Mouse (Mus musculus) testis, postnatal 10 days (tissue): ENCODE data around the gene Foxn3.
A peak's percentile ranks its signal among the peaks of the same experiment; 100 is the strongest.

Experiments
- DNase-seq: peaks from one replicate; pipeline ENCODE4 v3.0.0; 2021; ENCODE audit warnings: low spot score

Foxn3 gene

DNA sequence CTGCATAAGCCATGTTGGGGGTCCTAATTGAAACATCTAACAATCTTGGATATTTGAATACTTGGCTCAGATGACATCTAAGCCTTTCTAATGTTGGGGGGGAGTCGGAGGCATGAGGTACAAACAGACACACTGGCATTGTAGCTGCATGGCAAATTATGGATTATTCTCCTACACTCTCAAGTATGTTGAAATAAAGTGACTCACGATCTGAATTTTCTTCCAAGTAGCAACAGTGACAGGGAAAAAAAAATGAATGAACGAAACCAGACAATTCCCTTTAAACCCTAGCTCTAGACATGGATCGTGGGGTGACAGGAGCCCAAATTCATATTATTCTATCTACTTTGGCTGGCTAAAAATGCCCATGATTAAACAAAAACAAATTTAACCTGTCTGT is 178.3 kb downstream of the Foxn3 start:
- DNase-seq, result no peak

DNA sequence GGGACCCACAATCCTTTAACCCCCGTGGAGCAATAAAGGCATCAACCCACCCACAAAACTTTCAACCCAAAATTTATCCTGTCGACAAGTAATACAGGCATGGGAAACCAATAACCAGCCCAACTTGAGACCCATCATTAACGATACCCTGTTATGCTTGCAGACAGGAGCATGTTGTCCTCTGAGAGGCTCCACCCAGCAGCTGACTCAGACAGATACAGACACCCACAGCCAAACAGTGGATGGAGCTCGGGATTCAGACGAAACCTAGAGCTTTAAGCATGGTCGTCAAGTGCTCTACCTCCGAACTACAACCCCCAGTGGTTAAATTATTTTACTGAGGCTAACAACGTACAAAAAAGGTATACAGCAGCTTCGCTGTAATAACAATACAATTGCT is 182.1 kb downstream of the Foxn3 start:
- DNase-seq, result no peak

DNA sequence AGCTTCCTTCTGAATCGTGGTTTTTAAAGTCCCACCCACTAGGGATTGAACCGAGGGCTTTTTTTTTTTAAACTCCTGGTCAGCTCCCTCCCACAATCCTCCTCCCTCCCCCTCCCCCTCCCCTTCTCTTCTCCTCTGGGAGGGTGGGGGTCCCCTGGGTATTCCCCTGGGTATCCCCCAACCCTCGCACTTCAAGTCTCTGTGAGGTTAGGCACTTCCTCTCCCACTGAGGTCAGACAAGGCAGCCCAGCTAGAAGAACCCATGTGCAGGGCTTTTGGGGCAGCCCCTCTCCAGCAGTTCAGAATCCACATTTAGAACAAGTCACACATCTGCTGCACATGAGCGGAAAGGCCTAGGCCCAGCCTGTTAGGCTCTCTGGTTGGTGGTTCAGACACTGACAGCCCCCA is 182.5 kb downstream of the Foxn3 start:
- DNase-seq, result no peak

DNA sequence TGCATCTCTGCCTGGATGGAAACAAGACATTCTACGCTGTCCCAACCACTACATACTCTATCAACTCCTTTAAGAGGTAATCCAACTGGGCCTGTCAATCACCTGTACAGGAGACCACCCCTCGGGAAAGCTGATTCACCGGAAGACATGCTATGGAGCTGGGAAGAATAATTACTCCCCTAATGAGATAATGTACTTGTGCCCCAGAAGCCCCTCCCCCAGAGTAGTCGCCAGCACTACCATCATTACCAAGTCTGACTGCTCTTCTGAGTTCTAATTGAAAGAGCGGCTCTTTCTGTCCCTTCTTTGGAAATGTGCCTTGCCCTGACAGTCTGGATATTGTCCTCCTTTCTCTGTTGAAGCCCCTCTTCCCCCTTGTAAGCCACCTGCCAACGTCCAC is 183.3 kb downstream of the Foxn3 start:
- DNase-seq, result no peak

DNA sequence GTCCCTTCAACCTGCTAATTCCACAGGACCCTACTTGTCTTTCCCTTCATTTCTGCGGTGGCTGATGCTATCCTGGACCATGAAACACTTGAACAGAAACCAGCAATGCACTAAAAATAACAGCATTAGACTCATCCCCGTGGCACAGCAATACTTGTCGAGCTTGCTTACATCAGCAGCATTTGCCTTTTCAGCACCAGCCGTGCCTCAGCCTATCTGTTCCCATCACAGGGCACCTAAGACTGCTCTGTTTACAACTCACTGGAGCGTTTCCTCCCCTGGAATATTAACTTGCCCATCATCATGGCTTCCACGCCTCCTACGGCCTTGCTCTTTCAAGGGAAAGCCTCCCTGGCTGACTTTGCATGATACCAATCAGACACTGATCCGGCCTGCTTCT is 185.1 kb downstream of the Foxn3 start:
- DNase-seq, result no peak

DNA sequence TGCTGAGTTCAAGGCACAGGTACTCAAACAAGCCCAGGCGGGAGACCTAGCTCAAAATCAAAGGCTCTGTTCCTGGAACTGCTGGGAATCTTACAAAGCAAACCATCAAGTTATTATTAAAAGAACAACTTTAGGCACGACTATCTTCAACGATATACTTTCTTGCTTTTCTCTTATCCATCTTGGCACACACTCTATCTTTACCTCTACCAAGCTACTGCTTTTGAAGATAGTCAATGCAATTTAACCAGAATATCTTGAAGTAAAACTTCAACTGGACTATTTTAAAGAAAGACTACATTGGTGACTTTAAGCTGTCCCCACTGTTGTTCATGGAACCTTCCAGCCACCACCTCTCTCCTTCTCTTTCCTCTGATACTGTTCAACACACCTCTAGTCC is 185.7 kb downstream of the Foxn3 start:
- no peak for DNase-seq

DNA sequence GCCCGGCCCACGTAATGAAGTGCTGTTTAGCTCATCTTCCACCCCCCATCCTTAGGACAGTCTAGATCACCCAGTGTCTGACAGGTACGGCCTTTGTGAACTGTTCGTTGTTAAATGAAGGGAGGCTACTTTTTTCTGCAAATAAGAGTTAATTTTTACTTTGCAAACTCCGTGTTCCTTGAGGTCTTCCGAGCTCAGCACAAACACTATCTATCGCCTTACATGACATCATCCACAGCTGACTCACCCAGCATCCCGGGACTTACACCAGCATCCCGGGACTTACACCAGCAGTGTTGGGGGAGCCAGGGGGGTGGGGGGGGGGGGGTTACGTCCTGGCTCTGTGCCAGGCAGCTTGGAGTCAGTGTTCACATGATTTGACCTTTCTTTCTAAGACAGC is 186.3 kb downstream of the Foxn3 start:
- DNase-seq, result no peak

DNA sequence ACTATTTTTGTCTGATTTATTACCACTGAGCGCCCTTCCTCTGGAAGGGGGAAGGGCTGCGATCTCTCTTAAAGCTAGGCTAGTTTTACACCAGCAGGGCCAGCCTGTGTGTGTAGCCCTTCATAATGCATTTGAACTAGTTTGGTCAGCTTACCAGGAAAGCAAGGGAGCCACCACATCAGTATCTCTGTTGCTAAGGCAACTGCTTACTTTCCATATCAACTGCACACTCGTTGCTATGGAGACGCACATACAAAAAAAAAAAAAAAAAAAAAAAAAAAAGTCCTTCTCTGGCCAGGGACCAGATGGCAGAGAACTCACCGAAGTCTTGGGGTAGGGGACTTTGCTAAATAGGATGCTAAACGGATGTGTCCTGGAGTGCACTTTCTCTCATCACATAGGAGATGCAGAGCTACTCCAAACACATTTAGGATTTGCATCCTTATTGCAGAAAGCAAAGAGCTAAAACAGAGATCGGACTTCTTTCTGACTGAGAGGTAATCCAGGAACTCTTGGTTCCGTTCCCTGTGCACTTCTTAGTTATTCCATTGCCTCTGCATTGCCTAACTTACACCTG is 187.4 kb downstream of the Foxn3 start:
- no peak for DNase-seq

DNA sequence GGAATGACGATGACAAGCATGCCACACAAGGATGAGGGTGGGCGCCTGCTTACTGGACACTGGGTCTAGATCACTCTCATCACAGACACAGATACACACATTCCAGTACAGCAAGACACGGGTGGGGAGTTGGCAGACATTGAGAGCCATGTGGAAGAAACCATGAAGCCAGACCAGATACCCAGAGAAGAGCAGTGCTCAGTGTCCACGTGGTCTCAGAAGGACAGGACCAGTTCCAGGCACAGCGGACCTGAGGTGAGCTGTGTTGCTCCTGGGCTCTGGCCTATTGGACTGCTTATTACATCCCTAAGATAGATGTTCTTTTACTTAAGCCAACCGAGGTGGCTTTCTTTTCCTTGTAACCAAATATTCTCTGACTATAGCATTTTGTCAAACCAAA is 188.0 kb downstream of the Foxn3 start:
- DNase-seq, result no peak

DNA sequence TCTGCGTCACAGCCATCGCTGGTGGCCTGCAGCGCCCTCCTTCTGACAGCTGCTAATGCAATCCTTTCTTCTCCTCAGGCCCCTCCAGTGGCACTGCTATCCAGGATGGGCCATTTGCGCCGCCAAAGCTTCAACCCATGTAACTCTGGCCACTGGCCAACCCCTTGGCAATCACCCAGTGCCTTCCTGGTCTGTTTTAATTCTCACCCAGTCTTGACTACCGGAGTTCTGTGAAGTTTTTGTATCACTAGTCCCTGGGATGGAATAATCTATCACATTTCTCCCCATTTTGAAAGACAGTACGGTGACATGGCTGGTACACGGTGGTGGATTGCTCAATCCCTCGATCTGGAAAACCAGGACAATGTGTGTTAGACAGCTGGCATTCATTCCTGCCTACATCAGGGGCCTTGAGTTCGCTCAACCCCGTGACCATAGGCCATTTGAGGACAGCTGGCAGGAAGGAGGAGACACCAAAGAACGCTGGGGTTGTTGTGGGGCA is 189.2 kb downstream of the Foxn3 start:
- DNase-seq, result peak; percentile 77

DNA sequence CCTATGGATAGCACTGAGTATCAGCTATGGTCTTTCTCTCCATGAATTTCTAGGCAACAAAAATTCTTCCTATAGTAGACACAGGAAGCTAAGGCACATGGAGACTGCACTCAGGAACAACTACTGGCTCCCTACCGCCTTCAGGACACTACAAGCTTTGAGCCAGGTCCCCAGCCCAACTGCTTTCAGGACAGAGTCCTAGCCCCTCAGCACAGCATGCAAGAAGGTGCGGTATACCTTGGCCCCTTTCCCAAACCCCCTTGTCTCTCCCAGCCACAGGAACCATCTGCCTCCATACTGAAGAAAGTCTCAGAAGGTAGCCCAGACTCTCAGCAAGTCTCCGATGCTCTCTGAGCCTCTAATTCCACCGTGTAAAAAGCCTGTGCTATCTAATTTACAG is 189.8 kb downstream of the Foxn3 start:
- no peak for DNase-seq

DNA sequence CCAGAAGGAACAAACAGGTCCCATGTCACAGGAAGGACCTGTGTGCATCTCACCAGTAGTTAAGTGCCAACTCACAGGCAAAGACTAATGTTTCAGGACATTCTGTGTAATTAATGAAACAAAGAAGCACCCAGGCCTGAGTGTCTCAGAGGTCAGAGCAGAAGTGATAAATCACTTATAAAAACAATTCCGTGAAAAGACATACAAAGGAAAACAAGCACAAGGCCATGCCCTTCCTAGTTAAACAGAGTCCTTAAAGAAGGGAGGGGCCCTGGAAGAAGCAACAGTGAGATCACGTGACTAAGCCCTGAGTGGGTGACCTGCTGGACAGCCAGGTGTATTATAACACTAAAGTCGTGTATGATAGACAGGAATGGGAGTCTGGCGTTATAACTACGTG is 191.9 kb downstream of the Foxn3 start:
- DNase-seq, result no peak

DNA sequence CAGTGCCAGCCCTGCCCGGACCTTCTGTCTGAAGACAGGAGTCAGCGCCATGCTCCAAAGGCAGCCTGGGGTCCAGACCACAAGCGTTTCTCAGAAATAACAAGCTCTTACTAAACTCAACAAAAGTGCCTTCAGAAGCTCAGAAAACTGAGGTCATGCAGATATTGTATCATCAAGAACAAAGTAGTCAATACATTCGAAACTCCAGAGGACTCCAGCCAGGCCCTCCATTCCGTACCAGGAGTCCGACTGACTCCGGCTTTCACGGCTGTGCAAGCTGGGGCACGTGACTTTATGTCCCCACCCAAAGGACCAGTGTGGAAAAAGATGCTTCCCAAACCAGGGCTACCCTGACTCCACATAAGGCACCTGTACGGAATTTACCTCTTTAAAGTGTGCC is 195.1 kb downstream of the Foxn3 start:
- DNase-seq, result no peak

DNA sequence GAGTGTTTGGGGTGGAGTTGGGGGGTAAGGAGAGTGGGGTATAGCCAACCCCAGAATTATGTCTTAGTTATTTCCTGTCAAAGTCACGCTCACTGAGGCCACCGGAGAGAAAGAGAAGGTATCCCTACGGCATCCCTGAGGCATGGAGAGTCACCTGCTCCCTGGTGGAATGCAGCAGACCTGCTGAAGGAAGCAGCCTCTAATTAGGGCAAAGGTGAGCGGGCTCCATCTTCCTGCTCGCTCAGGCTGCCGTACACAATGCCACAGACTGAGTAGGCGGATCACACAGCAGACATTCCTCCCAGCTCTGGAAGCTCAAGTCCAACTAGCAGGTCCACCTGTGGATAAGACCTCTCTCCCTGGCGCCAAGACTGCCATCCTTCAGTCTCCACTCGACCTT is 197.4 kb downstream of the Foxn3 start:
- DNase-seq, result no peak

DNA sequence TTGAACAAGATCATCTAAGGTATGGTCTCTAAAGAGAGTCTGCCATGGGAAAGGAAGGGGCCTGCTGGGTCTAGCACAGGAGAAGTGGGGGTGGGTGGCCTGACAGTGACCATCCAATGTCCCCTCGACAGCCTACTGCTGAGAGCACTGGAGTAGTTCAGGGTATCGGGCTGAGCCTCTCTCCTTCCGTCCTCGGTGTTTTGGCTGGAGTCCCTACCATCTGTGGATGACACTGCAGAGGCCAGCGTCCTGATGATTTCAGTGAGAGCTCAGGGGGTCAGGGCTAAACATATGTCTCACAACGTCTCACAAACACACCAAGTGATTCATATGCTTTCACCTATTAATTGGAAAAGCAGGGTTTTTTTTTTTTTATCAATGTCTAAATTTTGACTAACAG is 199.2 kb downstream of the Foxn3 start:
- DNase-seq, result peak; percentile 37

DNA sequence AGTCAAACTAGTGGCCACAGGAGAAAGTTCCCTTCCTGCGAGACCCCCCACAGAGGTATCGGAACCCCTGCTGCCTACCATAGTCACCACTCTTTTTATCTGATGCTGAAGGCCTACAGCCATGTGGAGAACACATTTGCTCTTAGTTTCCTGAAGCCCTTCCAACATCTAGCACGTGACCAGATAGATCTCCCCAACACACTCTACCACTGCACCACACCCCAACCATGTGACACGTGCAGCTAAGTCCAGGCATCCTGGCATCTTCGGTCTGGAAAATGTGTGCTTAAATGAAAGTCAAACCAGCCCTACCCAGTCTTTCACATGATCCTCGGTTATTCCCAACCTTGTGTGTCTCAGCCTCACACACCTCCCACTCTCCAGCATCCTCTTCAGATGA is 200.4 kb downstream of the Foxn3 start:
- no peak for DNase-seq

DNA sequence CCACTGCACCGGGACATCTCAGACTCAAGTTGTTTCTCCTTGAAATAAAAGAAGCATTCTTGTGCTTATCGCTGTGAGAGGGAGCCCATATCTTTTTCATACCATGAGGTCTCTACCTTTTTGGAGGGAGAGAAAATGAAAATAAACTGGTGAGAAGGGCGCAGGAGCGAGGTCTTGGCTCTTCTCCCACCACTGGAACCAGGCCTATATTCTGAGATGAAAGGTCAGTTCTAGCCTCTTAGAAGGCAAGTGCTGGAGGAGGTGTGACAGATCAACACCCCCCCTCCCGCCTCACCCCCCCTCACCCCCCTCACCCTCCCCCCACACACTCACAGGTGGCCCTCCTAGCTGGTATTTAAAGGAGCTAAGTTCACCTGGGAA is 201.6 kb downstream of the Foxn3 start:
- DNase-seq, result no peak

DNA sequence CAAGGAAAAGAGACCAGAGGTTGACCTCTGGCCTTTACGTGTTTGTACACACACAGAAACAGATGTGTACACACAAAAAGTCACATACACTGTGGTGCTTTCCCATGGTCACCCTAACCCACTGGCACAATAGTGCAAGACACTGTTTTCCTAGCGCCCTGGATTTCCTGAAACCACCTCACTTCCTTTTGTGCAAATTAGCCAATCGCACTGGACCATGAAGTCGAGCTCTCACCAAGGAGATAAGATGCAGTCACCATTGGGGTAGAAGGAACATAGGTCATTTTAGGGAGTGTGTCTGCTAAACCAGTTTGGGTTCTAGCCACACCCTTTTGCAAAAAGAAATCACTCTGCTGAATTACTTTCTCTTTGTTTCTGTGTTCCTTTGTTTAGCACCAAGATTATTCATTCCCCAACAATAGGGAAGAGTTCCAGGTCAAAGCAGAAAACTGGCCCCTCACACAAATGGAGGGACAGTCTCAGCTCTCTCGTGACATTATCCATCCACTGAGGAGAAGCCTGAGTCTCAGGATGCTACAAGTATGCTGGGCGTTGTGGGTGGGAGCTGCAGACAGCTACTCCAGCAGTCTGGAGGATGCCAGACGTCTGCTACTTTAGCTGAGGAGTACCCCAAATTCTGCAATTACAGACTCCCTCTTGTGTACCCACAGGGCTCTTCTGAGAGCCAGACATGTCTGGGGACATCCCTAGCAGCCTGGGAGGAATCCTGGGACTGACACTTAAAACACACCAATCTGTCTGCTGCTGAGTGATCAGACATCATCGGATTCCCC is 202.2 kb downstream of the Foxn3 start:
- no peak for DNase-seq

DNA sequence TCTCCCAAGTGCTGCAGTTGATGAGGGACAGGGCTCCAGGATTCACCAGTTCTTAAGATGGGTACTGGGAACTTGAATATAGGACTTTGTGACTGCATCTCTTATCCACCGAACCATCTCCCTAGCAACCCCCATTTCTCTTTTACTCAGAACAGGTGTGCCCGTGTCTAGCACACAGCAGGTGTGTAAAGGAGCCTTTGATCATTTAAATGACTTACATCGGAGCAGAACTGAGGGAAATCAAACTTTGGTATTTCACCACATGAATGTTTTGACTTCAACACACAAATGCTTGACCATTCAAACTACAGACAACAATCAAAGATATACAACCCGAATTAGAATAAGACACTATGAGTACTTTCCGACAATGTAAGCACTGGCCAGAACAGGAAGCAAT is 204.7 kb downstream of the Foxn3 start:
- DNase-seq, result no peak

DNA sequence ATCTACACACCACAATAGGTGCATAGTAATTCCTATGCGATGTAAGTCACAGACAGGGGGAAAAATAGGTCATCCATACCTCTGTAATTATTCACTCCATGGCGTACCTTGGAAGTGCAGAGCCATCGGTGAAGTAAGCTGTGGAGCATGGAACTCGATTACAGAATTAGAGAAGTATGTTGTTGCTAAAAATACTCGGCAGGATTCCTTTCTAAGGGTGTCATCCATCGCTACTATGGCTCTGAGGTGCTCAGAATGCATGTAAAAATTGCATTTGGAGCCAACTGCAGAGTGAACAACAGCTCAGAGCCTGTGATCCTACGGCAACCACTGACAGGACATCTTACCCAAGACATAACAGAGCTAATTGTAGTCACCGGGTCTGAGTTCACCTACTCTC is 206.7 kb downstream of the Foxn3 start:
- DNase-seq, result no peak

DNA sequence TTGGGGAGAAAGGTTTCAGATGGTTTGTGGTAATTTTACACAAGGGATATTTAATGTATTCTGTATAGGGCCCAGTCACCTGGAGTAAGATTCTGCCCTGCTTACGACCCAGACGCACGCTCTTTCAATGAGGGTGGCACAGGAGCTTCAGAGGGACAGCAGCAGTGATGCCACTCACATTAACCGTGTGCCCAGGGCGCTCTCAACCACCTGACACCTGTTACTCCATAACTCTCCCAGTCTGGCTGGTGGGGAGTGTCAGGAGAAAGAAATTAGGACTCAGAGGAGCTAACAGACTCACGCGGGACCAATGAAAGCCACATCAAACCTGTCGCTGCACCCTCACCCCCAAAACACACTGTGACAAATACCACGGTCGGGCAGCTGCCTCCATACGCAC is 209.7 kb downstream of the Foxn3 start:
- no peak for DNase-seq

DNA sequence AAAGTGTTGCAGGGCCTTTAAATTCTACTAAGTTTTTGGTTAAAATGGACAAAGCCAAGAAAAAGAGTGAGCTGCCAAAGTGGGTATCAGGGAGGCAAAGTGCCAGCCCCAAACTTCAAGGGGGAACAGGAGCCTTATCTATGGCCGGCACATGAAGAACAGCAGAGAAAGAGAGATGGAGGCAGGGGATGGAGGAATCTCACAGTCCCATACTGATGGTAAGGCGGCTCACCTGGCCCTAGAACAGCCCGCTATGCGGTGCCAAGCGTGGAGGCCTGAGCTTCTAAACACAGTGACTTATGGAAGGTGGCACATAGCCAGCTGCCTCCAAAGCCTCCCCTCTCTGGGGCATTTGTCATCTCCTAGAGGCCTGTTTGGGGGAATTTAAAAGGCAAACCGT is 210.8 kb downstream of the Foxn3 start:
- no peak for DNase-seq

DNA sequence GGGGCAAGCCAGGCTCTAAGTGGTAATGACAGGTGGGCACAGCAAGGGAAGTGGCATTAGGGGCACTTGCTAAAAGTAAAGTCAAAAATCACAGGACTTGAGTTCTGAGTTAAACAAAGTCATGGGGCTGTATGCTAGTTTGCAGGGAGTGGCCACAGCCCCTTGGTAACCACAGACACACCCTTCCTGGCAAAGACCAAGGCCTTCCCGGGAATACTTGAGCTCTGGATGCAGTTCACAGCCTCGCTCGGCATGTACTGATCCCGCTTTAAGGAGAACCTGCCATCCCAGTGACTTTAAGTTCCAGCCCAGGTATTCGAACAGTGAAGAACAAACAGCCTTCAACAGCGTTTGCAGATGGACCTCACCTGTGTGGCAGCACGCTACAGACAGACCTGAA is 211.2 kb downstream of the Foxn3 start:
- DNase-seq, result no peak

DNA sequence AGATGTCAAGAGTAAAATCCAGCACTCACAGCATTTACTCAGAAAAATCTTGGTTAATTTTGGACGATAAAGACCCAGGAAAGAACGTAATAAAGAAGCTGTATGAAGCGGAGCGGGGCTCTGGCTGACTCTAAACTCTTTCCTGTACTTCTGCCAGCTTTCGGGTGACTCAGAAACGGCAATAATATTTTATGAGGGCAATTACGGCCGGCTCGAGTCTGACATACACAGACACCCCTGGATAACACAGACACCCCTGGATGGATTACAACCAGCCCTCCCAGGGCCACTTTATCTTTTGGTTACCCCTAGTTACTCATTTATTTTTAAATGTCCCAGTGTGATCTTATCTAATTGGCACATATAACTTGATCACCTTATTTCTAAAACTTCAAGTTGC is 211.7 kb downstream of the Foxn3 start:
- no peak for DNase-seq
